Mouse (Mus musculus) gastrocnemius, adult 8-10 months (tissue): ENCODE measurements at regions not wholly inside any gene's neighbourhood (a gene's known extent, or its start where the extent isn't known, plus 50 kb on each side); places are given as distances from the start of the nearest gene placed in this dataset.

Experiments
- DNase-seq, 2 experiments: peaks; one replicate each; pipeline ENCODE4 v3.0.0; 2022; ENCODE audit warnings: low spot score in 2 of 2

DNA sequence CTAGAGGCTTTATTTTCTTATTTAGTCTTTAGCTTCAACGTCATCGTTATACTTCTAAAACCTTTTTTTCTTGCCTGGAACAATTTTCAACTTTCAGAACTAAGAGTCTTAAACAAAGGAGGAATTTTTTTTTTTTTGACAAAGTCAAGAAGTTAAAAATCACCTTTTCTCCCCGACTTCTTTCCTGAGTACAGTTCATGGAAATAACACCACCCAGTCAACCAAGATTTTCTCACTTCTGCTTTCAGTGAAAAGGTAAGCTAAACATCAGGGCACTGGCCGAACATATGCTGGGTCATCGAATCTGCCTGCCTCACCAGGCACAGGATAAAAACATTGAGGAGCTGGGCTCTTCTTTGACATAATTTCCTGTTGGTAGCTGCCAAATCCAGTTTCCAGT, 277.4 kb upstream of the Actbl2 start:
- DNase-seq, result no peak

GRCm38 (mm10) chr13:110978022-110978421, 276.8 kb upstream of the Actbl2 start:
- DNase-seq, result no peak

- no peak for DNase-seq
Measured at GRCm38 (mm10) chr13:110990677-110991076, 264.1 kb upstream of the Actbl2 start.

DNA sequence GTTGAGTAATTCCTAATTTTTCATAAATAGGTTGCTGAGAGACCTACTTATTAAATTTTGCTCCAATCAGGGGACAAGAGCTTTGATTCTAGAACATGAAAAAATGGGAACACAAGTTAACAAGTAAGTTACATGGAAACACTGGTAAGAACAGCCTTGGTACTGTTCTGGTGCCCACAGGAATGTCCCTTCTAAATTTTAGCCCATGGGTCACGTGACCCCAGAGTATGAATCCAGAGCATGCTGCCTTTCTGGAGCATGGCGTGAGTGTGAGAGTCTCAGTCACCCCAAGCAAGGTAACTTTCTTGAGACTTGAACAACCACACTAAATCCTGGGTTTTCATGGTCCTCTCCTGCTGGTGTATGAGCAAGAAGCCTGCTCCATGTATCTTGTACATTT, 263.7 kb upstream of the Actbl2 start:
- DNase-seq, result no peak

DNA sequence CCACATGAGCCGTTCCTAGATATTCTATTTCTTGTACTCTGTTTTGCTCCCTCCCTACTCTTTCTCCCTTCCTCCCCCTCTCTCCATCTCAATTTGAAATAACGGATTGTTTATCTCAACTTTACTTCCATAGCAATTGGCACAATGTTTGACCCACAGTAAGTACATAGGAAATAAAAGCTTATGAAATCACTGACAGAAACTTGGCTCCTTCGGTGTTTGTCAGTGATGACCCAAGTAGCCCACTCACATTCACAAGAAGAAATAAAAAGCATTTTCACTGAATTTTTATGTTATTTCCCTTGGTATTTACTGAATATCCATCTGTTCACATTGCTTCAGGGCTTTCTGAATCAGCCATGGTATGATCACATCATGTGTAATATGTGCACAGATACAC, 260.2 kb upstream of the Actbl2 start:
- no peak for DNase-seq

GRCm38 (mm10) chr13:111002670-111003069, 252.1 kb upstream of the Actbl2 start:
- no peak for DNase-seq

DNA sequence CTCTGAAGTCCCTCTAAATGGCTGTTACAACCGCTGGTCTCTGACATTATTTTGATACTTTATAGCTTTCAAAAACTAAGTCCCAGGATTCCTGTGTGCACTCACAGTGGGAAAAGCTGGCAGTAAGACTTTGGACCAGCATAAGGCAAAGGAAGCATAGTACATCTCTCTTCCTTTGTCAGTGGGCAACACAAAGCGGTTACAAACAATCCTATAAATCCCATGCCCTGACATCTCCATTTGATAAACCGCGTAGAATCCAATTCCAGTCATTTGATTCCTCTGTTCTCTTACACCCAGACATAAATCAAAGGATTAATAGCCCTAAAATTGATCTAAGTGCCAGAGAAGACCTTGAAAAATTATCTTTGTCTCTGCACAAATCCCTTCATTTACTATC, 240.7 kb upstream of the Actbl2 start:
- no peak for DNase-seq

- DNase-seq, result no peak
Measured at GRCm38 (mm10) chr13:111030111-111030510, 224.7 kb upstream of the Actbl2 start.

DNA sequence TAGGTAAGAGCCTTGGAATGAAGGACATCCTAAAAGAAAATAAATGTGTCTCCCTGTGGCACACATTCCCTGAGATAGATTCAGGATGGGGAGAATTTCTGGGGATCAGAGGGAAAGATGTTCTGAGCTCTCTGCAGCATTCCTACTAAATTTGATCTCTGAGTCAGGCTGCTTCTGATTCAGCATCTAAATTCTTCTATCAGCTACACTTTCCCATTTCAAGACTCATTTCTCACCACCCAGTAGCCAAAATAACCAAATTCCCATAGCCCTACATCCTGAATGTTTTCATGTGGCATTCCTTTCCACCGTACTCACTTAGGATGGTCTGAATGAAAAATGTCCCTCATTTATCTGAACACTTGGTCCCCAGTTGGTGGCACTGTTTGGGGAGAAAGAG, 223.2 kb upstream of the Actbl2 start:
- no peak for DNase-seq

DNA sequence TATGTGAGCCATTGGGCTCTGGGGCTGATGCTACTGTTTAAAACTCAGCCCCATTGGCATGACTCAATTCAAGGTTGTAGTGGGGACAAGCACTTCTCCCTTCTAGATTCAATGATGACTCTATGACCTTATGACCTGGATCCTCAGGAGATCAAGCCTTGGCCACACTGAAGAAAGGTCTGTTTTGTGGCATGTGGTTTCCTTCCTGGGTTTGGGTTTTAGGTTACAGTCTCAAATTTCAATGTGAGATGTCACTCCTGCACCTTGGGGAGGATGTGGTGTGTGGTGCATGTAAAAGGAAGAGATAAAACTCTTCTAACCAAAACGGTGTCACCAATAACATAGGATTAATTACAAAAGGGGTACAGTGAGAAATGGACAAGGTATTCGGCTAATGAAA, 211.2 kb upstream of the Actbl2 start:
- DNase-seq, result no peak

DNA sequence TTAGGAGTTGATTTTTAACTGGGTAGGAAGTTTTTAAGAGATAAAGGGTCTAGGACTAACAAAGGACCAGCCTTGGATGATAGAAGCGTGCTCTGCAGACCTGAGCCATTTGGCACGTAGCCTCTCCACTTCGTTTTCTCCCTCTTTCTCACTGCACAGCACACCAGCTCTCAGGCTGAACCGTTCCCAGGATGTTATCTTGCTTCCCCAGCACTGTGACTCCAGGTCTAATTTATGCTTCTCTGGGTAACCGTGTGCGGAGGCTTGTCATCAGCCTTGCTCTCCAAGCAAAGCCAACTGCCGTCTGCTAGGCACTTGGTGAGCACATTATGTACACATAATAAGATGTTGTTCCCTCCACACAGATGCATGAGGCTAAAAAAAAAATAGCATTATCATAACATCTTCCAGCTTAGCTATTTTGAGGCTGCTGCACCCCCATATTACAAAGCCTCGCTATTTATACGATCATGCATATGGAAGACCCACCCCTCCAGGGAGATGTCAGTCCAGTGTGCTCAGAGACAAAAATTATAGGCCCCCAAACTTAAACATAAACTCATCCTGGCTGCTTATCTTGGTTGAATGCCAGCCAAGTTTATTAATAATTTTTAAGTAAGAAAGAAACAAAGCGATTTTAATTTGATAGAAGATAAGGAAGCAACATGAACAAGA, 210.3 kb upstream of the Actbl2 start:
- DNase-seq, result no peak

GRCm38 (mm10) chr13:111050097-111050496, 204.7 kb upstream of the Actbl2 start:
- no peak for DNase-seq

GRCm38 (mm10) chr13:111055817-111056216, 199.0 kb upstream of the Actbl2 start:
- DNase-seq, result no peak

GRCm38 (mm10) chr13:111087753-111088152, 167.1 kb upstream of the Actbl2 start:
- DNase-seq, result no peak

GRCm38 (mm10) chr13:111096071-111096470, 158.7 kb upstream of the Actbl2 start:
- DNase-seq, result no peak

DNA sequence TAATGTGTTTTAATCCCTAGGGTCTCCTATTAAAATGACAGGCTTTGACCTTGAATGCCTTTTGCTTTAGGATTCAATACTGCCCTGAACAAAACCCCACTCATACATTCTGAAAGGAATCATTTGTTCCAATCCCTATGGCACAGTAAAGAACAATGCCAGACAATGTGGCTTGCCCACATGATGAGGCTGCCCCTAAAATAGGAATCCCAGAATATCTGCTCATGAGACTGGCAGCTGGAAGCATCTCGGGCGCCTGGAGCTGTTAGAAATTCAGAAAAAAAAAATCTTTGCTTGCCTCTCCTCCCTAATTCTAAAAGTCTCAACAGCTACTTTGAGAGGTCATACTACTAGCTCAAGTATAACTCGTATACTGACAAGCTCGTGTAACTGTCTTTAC, 157.5 kb upstream of the Actbl2 start:
- no peak for DNase-seq

GRCm38 (mm10) chr13:111098738-111099137, 156.1 kb upstream of the Actbl2 start:
- DNase-seq, result no peak

GRCm38 (mm10) chr13:111099252-111099651, 155.6 kb upstream of the Actbl2 start:
- no peak for DNase-seq

DNA sequence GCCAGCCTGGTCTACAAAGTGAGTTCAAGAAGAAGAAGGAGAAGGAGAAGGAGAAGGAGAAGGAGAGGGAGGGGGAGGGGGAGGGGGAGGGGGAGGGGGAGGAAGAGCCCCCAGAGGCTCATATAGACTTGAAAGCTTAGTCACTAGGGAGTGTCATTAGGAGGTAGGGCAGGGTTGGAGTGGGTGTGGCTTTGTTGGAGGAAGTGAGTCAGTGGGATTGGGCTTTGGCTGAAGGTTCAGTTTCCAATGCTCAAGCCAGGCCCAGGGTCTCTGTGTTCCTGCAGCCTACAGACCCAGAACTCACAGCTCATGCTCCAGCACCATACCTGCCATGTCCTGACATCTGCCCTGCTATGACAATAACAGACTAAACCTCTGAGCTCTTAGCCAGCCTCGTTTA, 154.4 kb upstream of the Actbl2 start:
- DNase-seq, result no peak

- no peak for DNase-seq
Measured at GRCm38 (mm10) chr13:111104567-111105219, 150.1 kb upstream of the Actbl2 start.

DNA sequence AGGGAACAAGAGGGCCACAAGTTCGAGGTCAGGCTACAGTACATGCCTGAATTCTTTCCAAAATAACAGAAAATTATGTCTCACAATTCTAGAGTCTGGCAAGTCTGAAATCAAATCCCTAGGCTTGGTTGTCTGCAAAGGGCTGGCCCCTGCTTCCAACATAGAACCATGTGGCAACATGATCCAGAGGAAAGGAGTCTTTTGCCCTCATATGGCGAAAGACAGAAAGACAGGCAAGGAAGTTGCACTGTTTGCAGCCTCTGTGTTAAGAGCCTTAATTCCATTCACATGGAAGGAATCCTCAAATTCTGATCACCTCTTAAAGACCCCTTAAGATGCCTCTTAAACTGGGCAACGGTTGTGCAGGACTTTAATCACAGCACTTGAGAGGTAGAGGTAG, 123.7 kb upstream of the Actbl2 start:
- no peak for DNase-seq

DNA sequence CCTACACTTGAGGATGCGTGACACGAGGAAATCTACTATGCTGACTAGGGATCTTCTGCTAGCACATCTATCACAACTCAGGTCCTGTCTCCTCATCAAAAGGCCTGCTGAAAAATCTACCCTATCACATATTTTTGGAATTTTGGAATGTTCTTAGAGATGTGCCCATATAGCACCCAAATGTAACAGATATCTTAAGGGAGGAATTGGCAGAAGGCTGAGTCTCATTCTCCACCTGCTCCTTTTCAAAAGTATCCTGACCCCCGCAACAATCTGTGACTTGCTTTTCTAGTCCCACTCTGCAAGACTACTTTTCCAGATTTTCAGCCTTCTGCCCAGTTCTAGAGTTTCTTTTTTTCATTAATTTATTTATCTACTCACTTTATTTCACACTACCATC, 118.4 kb upstream of the Actbl2 start:
- DNase-seq, result no peak

DNA sequence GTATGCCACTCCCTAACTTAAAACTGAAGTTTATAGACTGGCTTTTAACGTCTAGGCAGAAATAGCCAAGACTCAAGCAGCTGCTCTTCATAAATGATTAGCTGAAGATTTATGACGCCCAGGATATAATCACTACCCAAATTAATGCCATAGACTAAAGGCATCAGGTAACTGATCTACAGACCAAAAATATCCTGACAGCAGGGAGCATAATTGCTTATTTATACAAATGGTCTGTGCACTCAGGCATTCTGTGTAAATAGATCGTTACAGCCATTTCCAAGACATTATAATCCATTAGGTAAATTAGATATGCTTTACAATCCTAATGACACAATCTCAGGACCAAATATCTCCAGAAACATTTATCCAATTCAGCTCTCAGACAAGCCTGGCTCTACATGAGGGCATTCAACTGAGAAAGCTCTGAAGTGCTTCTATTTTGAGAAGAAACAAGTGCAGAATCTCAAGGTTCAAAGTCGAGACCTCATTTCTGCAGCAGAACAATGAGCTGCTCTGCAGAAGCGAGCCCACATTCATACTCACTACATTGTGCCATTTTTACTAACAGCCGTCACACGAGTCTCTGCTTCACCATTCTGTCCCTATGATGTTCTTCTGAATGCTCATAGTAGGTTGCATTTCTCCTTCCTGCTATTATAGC, 111.9 kb upstream of the Actbl2 start:
- no peak for DNase-seq
